Mouse (Mus musculus) gonadal fat pad, adult 2 months (tissue): Measurements from ENCODE around the gene Cldn3. TPM values are rescaled to one million over a fixed set of nuclear protein-coding genes. Genes with fewer than 3 reads are reported as not detected.

Experiments used
- DNase-seq: peaks from one replicate; pipeline ENCODE4 v3.0.0-alpha.2; 2012; ENCODE audit warnings: low read depth
- polyA plus RNA-seq: library from polyadenylated mRNA; depleted of rRNA; stranded (reverse); fragments of >200 nt; gene quantifications from 2 replicates; pipeline ENCODE4 v1.2.3, GENCODE M21; 2012

Cldn3 gene
- polyA plus RNA-seq, 1 experiment = 374 TPM

GRCm38 (mm10) chr5:135002151-135002550, 16.1 kb downstream of the Cldn3 start:
- DNase-seq = no peak

- DNase-seq = no peak
These were observed 22.0 kb downstream of the Cldn3 start for GRCm38 (mm10) chr5:135007802-135008571.

- peak; percentile 100 for DNase-seq
These were observed 22.9 kb downstream of the Cldn3 start, which contains the start of gene Abhd11 for GRCm38 (mm10) chr5:135008671-135009589. Abhd11 (plus strand) TSS chr5:135009152.

- DNase-seq = no peak
These were observed 23.7 kb downstream of the Cldn3 start for GRCm38 (mm10) chr5:135009590-135010319.

GRCm38 (mm10) chr5:135010320-135010709, 24.3 kb downstream of the Cldn3 start:
- DNase-seq = no peak

GRCm38 (mm10) chr5:135010841-135011743, 25.1 kb downstream of the Cldn3 start:
- DNase-seq = no peak

GRCm38 (mm10) chr5:135011809-135012613, 26.0 kb downstream of the Cldn3 start:
- no peak for DNase-seq

GRCm38 (mm10) chr5:135012671-135013441, 26.8 kb downstream of the Cldn3 start:
- DNase-seq = no peak

- DNase-seq = no peak
These were observed 29.5 kb downstream of the Cldn3 start for GRCm38 (mm10) chr5:135015497-135015896.

- no peak for DNase-seq
These were observed 30.3 kb downstream of the Cldn3 start for GRCm38 (mm10) chr5:135016224-135016759.

- DNase-seq = no peak
These were observed 35.8 kb downstream of the Cldn3 start for GRCm38 (mm10) chr5:135021814-135022213.

- DNase-seq = no peak
These were observed 37.5 kb downstream of the Cldn3 start, which contains the start of gene Stx1a for GRCm38 (mm10) chr5:135023344-135024173. Stx1a (plus strand) TSS chr5:135023482.

GRCm38 (mm10) chr5:135024665-135025224, 38.7 kb downstream of the Cldn3 start:
- no peak for DNase-seq

- no peak for DNase-seq
These were observed 39.9 kb downstream of the Cldn3 start for GRCm38 (mm10) chr5:135025899-135026298.

- no peak for DNase-seq
These were observed 43.2 kb downstream of the Cldn3 start for GRCm38 (mm10) chr5:135029007-135029854.

GRCm38 (mm10) chr5:135032581-135032980, 46.6 kb downstream of the Cldn3 start:
- no peak for DNase-seq

- no peak for DNase-seq
These were observed 48.6 kb downstream of the Cldn3 start for GRCm38 (mm10) chr5:135034593-135034992.
